Mouse (Mus musculus): ENCODE results near the gene Traf3ip3. TPM values are rescaled to one million over a fixed set of nuclear protein-coding genes. Genes with fewer than 3 reads are reported as not detected.

Gene Traf3ip3
- total RNA-seq, 2 experiments from 2014 or later: 1.0 to 2.5 TPM

DNA sequence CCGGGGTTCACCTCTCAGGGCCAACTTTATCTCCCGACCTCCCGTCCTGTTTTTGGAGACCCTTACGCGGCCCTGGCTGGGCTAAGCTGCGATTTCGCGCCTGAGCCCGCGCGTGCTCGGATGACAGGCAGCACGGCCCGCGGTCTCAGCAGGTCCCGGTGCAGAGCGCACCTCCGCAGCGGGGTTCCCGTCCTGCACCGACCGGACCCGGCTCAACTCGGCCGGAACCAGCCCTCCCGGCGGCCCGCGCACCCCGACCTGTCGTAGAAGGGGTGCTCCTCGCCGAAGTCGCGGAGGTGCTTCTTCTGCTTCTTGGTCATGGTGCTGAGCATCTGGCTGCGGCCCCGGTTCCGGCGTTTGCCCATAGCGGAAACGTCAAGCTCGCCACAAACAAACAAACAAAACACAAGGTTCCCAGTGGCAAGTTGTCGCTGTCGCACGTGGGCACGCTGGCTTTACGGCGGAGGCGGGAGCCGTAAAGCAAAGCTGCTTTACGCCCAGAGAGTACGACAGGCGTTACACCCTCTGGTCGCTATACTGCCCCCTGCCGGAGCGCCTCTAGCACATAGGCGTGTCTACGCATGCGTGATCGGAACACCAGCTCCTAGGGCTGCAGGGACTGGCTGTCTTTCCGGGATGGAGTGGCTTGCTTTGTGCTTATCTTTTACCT, 71.6 kb downstream of the Traf3ip3 start, which contains the start of gene Diexf:
Diexf (minus strand) TSS at position 487 of the 670 bp plus-strand sequence.
- DNase-seq (ENCODE audit: low spot score in 2 of 2): peak; percentile 97 to 98

DNA sequence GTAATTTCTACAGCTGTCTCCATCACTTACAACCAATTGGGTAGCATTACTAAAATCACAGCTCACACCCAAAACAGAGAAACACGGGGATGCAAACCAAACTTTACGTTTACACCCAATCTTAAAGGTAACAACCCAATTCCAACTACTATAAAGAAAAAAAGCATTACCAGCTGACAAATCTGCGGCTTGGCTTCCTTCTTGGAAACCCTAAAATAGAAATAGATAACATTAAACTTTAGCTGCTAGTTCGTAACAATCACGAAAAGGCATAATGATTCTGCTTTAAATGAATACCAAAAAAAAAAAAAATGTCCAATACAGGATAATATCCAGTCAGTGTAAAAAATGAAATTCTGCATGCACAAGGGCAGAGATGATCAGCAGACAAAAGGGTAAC, 72.2 kb downstream of the Traf3ip3 start:
- DNase-seq (ENCODE audit: low spot score in 2 of 2): no peak

DNA sequence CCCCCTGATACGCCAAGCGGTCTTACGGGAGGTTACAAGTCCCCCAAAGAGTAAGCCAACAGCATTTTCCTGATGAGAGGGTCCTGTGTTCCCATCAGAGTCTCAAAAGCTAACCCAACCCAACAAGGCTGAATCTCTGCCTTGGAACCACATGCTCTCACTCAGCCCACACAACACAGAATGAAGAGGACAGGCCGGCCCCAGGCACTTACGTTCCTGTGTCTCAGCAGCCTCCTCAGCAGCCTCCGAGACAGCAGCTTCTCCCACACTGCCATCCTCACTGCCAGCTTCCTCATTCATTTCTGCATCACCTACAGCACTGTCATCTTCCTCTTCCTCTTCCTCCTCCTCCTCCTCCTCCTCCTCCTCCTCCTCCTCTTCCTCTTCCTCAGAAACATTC, 73.4 kb downstream of the Traf3ip3 start:
- no peak for DNase-seq (ENCODE audit: low spot score in 2 of 2)

DNA sequence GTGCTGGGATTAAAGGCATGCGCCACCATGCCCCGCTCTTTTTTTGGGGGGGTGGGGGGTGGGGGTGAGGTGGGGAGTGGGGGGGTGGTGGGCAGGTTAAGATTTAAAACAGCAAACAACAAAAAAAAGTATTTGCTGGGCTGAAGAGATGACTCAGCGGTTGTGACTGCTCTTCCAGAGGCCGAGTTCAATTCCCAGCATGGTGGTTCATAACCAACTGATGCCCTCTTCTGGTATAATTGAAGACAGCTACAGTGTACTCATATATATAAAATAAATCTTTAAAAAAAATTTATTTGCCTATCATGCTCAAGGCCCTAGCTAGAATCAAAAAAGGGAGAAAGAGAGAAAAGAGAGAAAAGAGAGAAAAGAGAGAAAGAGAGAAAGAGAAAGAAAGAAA, 75.7 kb downstream of the Traf3ip3 start:
- no peak for DNase-seq (ENCODE audit: low spot score in 2 of 2)

Other genes starting within 250 kb of the Traf3ip3 start
- gene Syt14, start 165.9 kb downstream of the Traf3ip3 start, total RNA-seq (2021): 1 to 10 TPM; 5.8 to 6.9 TPM
- gene Diexf, start 71.4 kb downstream of the Traf3ip3 start, total RNA-seq (2021): 10 to 100 TPM; 14.6 to 18.6 TPM
- 1 to 10 TPM in 1 of 2 experiments, under 1 TPM in 1; 0.33 to 1.2 TPM for gene Irf6, start 48.6 kb downstream of the Traf3ip3 start, total RNA-seq (2021)
- 1 to 10 TPM; 1.2 to 3.2 TPM for gene A130010J15Rik, start 33.7 kb downstream of the Traf3ip3 start, total RNA-seq (2021)
- 1 to 10 TPM in 1 of 2 experiments, under 1 TPM in 1; 0.86 to 1.5 TPM for gene Lamb3, start 6.0 kb upstream of the Traf3ip3 start, total RNA-seq (2021)
- 100 to 1,000 TPM; 109 to 216 TPM for gene Hsd11b1, start 62.4 kb upstream of the Traf3ip3 start, total RNA-seq (2021)
- 100 to 1,000 TPM; 129 to 206 TPM for gene G0s2, start 71.5 kb upstream of the Traf3ip3 start, total RNA-seq (2021)
- under 1 TPM; 0.13 to 0.17 TPM for gene Camk1g, start 168.6 kb upstream of the Traf3ip3 start, total RNA-seq (2021)

All from adrenal gland, adult 18-20 months (tissue).